Mouse (Mus musculus) CH12.LX (cell line): ENCODE data around the gene Anks1b. TPM values are rescaled to one million over a fixed set of nuclear protein-coding genes. Genes with fewer than 3 reads are reported as not detected.

ENCODE experiments used
- DNase-seq: peaks from one replicate; pipeline ENCODE4 v3.0.0-alpha.2; 2013; ENCODE audit errors: extremely low read depth
- H3K27ac ChIP-seq: 2 replicates; pipeline ENCODE4 v1.5.1; 2012; ENCODE audit warnings: low read depth, mild to moderate bottlenecking, control low read depth, moderate library complexity; ENCODE audit not compliant: insufficient read depth
- H3K27me3 ChIP-seq: replicated peaks from 2 replicates; pipeline ENCODE3; 2012; ENCODE audit warnings: inconsistent platforms
- H3K36me3 ChIP-seq, 2 experiments: replicated peaks in 1 of 2; 2 replicates each; pipeline versions ENCODE3 to v1.6.1; 2012; ENCODE audit warnings: inconsistent platforms in 1 of 2, low read length in 1 of 2, mild to moderate bottlenecking in 1 of 2, mixed read lengths in 1 of 2, moderate library complexity in 1 of 2; ENCODE audit not compliant: control insufficient read depth in 1 of 2, insufficient read depth in 1 of 2
- H3K4me1 ChIP-seq, 2 experiments: 2 replicates each; pipeline ENCODE4 v1.6.1; 2012; ENCODE audit warnings: inconsistent platforms in 1 of 2, moderate library complexity in 1 of 2; ENCODE audit not compliant: insufficient read depth in 2 of 2, control insufficient read depth in 1 of 2
- H3K4me2 ChIP-seq: 2 replicates; pipeline ENCODE4 v1.6.1; 2012; ENCODE audit warnings: low read depth, mild to moderate bottlenecking, control low read depth; ENCODE audit not compliant: poor library complexity, insufficient read depth, severe bottlenecking
- H3K4me3 ChIP-seq, 3 experiments: fragments of 150-350 bp in 1 of 3; sonication (generic) in 1 of 3; replicated peaks in 1 of 3; 2 replicates each; pipeline versions ENCODE3 to v1.5.1; 2011 to 2012; ENCODE audit warnings: low read depth in 2 of 3, low read length in 2 of 3, mild to moderate bottlenecking in 2 of 3, moderate library complexity in 2 of 3, control low read depth in 1 of 3, improper control_type of control experiment in 1 of 3, inconsistent platforms in 1 of 3, mixed read lengths in 1 of 3; ENCODE audit not compliant: poor library complexity in 1 of 3
- H3K79me2 ChIP-seq: replicated peaks from 2 replicates; pipeline ENCODE4 v1.6.1; 2012; ENCODE audit warnings: mild to moderate bottlenecking, moderate library complexity; ENCODE audit not compliant: control insufficient read depth, poor library complexity, insufficient read depth, severe bottlenecking; ENCODE audit errors: extremely low read depth
- H3K9ac ChIP-seq: 2 replicates; pipeline ENCODE4 v1.6.1; 2012; ENCODE audit warnings: low read depth, mild to moderate bottlenecking, control low read depth, moderate library complexity; ENCODE audit not compliant: insufficient read depth
- H3K9me3 ChIP-seq: replicated peaks from 2 replicates; pipeline ENCODE3; 2012; ENCODE audit warnings: low read length, inconsistent platforms, mixed read lengths
- BHLHE40 ChIP-seq: IDR thresholded peaks from 2 replicates; pipeline ENCODE4 v1.6.1; 2011; ENCODE audit warnings: mild to moderate bottlenecking, low read depth, low read length, improper control_type of control experiment
- CHD1 ChIP-seq: IDR thresholded peaks from 2 replicates; pipeline ENCODE4 v1.6.1; 2012; ENCODE audit warnings: low read depth, low read length, improper control_type of control experiment, inconsistent platforms
- CHD2 ChIP-seq: IDR thresholded peaks from 2 replicates; pipeline ENCODE4 v1.6.1; 2011; ENCODE audit warnings: low read length, improper control_type of control experiment
- CTCF ChIP-seq, 2 experiments: IDR thresholded peaks in 1 of 2; conservative IDR thresholded peaks in 1 of 2; 2 replicates each; pipeline ENCODE4 v1.5.1; 2011 to 2012; ENCODE audit warnings: low read depth in 2 of 2, low read length in 2 of 2, improper control_type of control experiment in 1 of 2, inconsistent platforms in 1 of 2, mild to moderate bottlenecking in 1 of 2, moderate library complexity in 1 of 2
- EP300 ChIP-seq: IDR thresholded peaks from 2 replicates; pipeline ENCODE4 v1.6.1; 2011; ENCODE audit warnings: low read length, improper control_type of control experiment
- GABPA ChIP-seq: IDR thresholded peaks from 2 replicates; pipeline ENCODE4 v1.6.1; 2012; ENCODE audit warnings: low read depth, low read length, improper control_type of control experiment, inconsistent platforms; ENCODE audit not compliant: insufficient replicate concordance
- HCFC1 ChIP-seq: IDR thresholded peaks from 2 replicates; pipeline ENCODE4 v1.6.1; 2012; ENCODE audit warnings: low read depth, mild to moderate bottlenecking, inconsistent platforms, low read length, improper control_type of control experiment
- IRF4 ChIP-seq: IDR thresholded peaks from 2 replicates; pipeline ENCODE4 v1.6.1; 2014; ENCODE audit warnings: low read depth, mild to moderate bottlenecking, inconsistent platforms, low read length, improper control_type of control experiment
- JUN ChIP-seq: IDR thresholded peaks from 2 replicates; pipeline ENCODE4 v1.6.1; 2011; ENCODE audit warnings: low read depth, mild to moderate bottlenecking, low read length, improper control_type of control experiment, moderate library complexity; ENCODE audit not compliant: insufficient read depth
- KAT2A ChIP-seq: IDR thresholded peaks from 2 replicates; pipeline ENCODE4 v1.6.1; 2012; ENCODE audit warnings: low read length, improper control_type of control experiment, inconsistent platforms; ENCODE audit not compliant: insufficient replicate concordance
- MAFK ChIP-seq: IDR thresholded peaks from 2 replicates; pipeline ENCODE4 v1.6.1; 2011; ENCODE audit warnings: low read length, improper control_type of control experiment; ENCODE audit not compliant: insufficient replicate concordance
- MAZ ChIP-seq: IDR thresholded peaks from 2 replicates; pipeline ENCODE4 v1.6.1; 2012; ENCODE audit warnings: low read depth, mild to moderate bottlenecking, inconsistent platforms, low read length, improper control_type of control experiment, moderate library complexity
- NRF1 ChIP-seq: IDR thresholded peaks from 2 replicates; pipeline ENCODE4 v1.6.1; 2014; ENCODE audit warnings: low read depth, mild to moderate bottlenecking, inconsistent platforms, low read length, improper control_type of control experiment, moderate library complexity
- PAX5 ChIP-seq: IDR thresholded peaks from 2 replicates; pipeline ENCODE4 v1.6.1; 2012; ENCODE audit warnings: low read length, inconsistent platforms, mixed read lengths
- POLR2A ChIP-seq: IDR thresholded peaks from 2 replicates; pipeline ENCODE4 v1.6.1; 2011; ENCODE audit warnings: low read depth, mild to moderate bottlenecking, improper control_type of control experiment, low read length
- POLR2AphosphoS2 ChIP-seq: IDR thresholded peaks from 2 replicates; pipeline ENCODE4 v1.6.1; 2011; ENCODE audit warnings: low read depth, low read length, improper control_type of control experiment
- RAD21 ChIP-seq: IDR thresholded peaks from 2 replicates; pipeline ENCODE4 v1.6.1; 2011; ENCODE audit warnings: low read depth, mild to moderate bottlenecking, low read length, improper control_type of control experiment, moderate library complexity
- TBP ChIP-seq: conservative IDR thresholded peaks from 2 replicates; pipeline ENCODE4 v1.6.1; 2011; ENCODE audit warnings: low read depth, low read length, improper control_type of control experiment
- TCF12 ChIP-seq: IDR thresholded peaks from 2 replicates; pipeline ENCODE4 v1.6.1; 2014; ENCODE audit warnings: low read depth, mild to moderate bottlenecking, inconsistent platforms, low read length, improper control_type of control experiment
- UBTF ChIP-seq: IDR thresholded peaks from 2 replicates; pipeline ENCODE4 v1.6.1; 2012; ENCODE audit warnings: low read depth, mild to moderate bottlenecking, inconsistent platforms, low read length, improper control_type of control experiment, moderate library complexity
- USF1 ChIP-seq: IDR thresholded peaks from 2 replicates; pipeline ENCODE4 v1.6.1; 2014; ENCODE audit warnings: low read depth, mild to moderate bottlenecking, inconsistent platforms, low read length, improper control_type of control experiment
- USF2 ChIP-seq: conservative IDR thresholded peaks from 2 replicates; pipeline ENCODE4 v1.6.1; 2011; ENCODE audit warnings: low read depth, low read length, improper control_type of control experiment
- ZMIZ1 ChIP-seq: IDR thresholded peaks from 2 replicates; pipeline ENCODE4 v1.6.1; 2012; ENCODE audit warnings: low read depth, mild to moderate bottlenecking, inconsistent platforms, low read length, improper control_type of control experiment
- ZNF384 ChIP-seq: IDR thresholded peaks from 2 replicates; pipeline ENCODE4 v1.6.1; 2012; ENCODE audit warnings: low read depth, low read length, improper control_type of control experiment, inconsistent platforms
- dilution Hi-C: fragments of 300-500 bp; cut with MboI; formaldehyde crosslinking; loops from 2 replicates; pipeline ENCODE4 v1.14.3; 2020; ENCODE audit warnings: low sequenced_read_pairs; ENCODE audit not compliant: extremely low pct_unique_long_range_greater_than_20kb, extremely low pct_ligation_motif_present
- in situ Hi-C: fragments of 300-500 bp; cut with MboI; formaldehyde crosslinking; loops from 3 replicates; pipeline ENCODE4 v1.14.3; 2019; ENCODE audit warnings: low sequenced_read_pairs, low pct_ligation_motif_present, low pct_unique_long_range_greater_than_20kb, mixed read lengths
- polyA plus RNA-seq: library from polyadenylated mRNA; unstranded; fragments of >175 nt; gene quantifications from 2 replicates; pipeline ENCODE4 v1.2.1, GENCODE M21; 2012; ENCODE audit warnings: low read depth; ENCODE audit not compliant: insufficient read length
- total RNA-seq, 2 experiments: library from RNA; depleted of rRNA; stranded (reverse); fragments of 300-350 nt in 1 of 2; fragments of >200 nt in 1 of 2; gene quantifications; 2 replicates each; pipeline ENCODE4 v1.2.3; 2012 to 2014

Anks1b gene
- total and polyA plus RNA-seq, 3 experiments: 0.17 TPM; not detected in 2

DNA sequence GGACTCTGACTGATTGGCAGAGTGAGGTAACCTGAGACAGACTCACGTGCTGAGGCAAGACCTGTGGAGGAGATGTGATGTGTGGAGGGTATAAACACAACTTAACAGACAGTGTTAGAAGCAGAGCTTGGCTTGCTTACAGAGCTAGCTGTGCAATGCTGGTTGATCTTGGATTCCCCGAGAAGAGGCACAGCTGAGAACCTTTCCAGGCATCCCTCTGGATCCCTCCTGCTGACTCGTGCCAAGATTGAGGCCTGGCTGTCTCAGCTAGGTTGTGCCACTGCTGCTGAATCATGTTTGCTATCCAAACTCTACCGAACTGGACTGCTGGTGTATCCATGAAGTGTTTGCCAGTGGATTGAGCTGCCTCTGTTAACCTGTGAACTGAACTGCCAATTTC, 68.9 kb downstream of the Anks1b start:
- Histone ChIP-seq H3K36me3 (no peaks in the 10 kb centered on the region), H3K79me2 (no peaks in the 10 kb centered on the region), H3K4me2 (no peak overlapping the region), H3K27ac (no peak overlapping the region), H3K4me3 (no peak overlapping the region), H3K9ac (no peak overlapping the region), H3K27me3 (no peaks in the 10 kb centered on the region), H3K9me3 (no peaks in the 10 kb centered on the region), H3K4me1 (no peaks in the 10 kb centered on the region)
- DNase-seq: no peak
- dilution Hi-C loops (no loop called here), in situ Hi-C loops (no loop called here)
- TF ChIP-seq TCF12: no peak

DNA sequence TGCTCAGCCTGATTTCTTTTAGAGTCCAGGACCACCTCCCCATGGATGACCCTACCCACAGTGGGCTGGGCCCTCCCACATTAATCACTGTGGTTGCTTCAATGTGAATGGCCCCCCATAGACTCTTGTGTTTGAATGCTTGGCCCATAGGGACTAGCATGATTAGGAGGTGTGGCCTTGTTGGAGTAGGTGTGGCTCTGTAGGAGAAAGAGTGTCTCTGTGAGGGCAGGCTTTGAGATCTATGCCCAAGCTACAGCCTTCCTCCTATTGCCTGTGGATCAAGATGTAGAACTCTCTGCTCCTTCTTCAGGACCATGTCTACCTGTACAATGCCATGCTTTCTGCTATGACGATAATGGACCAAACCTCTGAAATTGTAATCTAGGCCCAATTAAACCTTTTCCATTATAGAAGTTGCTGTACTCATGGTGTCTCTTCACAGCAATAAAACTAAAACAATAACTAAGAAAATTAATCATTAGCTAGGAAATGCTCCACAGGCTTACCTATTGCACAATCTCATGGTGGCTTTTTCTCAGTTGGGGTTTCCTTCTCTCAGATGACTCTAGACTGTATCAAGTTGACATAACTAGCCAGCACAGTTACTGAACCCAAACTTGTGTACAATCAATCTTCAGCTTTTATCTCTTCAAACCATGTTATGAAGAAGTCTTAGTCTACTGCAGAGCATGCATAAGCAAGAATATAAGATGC, 73.5 kb downstream of the Anks1b start:
- in situ Hi-C loops (no loop called here), dilution Hi-C loops (no loop called here)
- no peaks in the 10 kb centered on the region for H3K9me3 ChIP-seq
- H3K27me3 ChIP-seq: no peaks in the 10 kb centered on the region
- H3K79me2 ChIP-seq: no peaks in the 10 kb centered on the region
- H3K4me1 ChIP-seq: no peaks in the 10 kb centered on the region
- no peak overlapping the region for H3K4me3 ChIP-seq
- no peak overlapping the region for H3K27ac ChIP-seq
- H3K36me3 ChIP-seq: no peaks in the 10 kb centered on the region
- TF ChIP-seq USF2 (no peak), IRF4 (no peak), NRF1 (no peak), KAT2A (no peak), GABPA (no peak), MAFK (no peak), HCFC1 (no peak), ZNF384 (no peak), JUN (no peak), RAD21 (no peak)
- TF ChIP-seq, all 38 proteins: peak for 0
- H3K4me2 ChIP-seq: no peak overlapping the region
- H3K9ac ChIP-seq: no peak overlapping the region
- no peak for DNase-seq

- no peaks in the 10 kb centered on the region for H3K27me3 ChIP-seq
- in situ Hi-C loops (no loop called here), dilution Hi-C loops (no loop called here)
- H3K4me2 ChIP-seq: no peak overlapping the region
- no peaks in the 10 kb centered on the region for H3K36me3 ChIP-seq
- no peaks in the 10 kb centered on the region for H3K9me3 ChIP-seq
- H3K27ac ChIP-seq: no peak overlapping the region
- H3K4me1 ChIP-seq: no peaks in the 10 kb centered on the region
- H3K79me2 ChIP-seq: no peaks in the 10 kb centered on the region
- no peak overlapping the region for H3K4me3 ChIP-seq
- DNase-seq: no peak
- no peak overlapping the region for H3K9ac ChIP-seq
- TF ChIP-seq EP300 (no peak), KAT2A (no peak), NRF1 (no peak), PAX5 (no peak), UBTF (no peak), CHD2 (no peak), GABPA (no peak), POLR2A (no peak), JUN (no peak), CTCF (conservative IDR thresholded peaks at IDR 0.05 in 1 of 2, IDR thresholded peaks at IDR 0.05 in 1 of 2; ENCODE audit: low read depth in 2 of 2, low read length in 2 of 2) (no peak), RAD21 (no peak), ZMIZ1 (no peak), TCF12 (no peak), TBP (no peak), ZNF384 (no peak), CHD1 (no peak), POLR2AphosphoS2 (no peak), USF1 (no peak), BHLHE40 (no peak), MAZ (no peak)
Measured at GRCm38 (mm10) chr10:89974361-89974760, 101.1 kb downstream of the Anks1b start.
